Mouse (Mus musculus) heart, embryonic 12.5 days (tissue): Measurements from ENCODE around the gene Fry. TPM values are rescaled to one million over a fixed set of nuclear protein-coding genes. Genes with fewer than 3 reads are reported as not detected.

Experiments
- ATAC-seq: fragments of 200-750 bp; cut with Nextera tagmentation; 2 replicates; pipeline ENCODE4 v1.8.0; 2017; ENCODE audit warnings: moderate TSS enrichment, moderate library complexity; ENCODE audit not compliant: insufficient number of reproducible peaks, low FRiP score
- H3K27ac ChIP-seq: fragments of 300-500 bp; sonication (generic); 2 replicates; pipeline ENCODE4 v1.5.1; 2016; ENCODE audit warnings: mild to moderate bottlenecking, moderate library complexity; ENCODE audit not compliant: poor library complexity, severe bottlenecking
- H3K27me3 ChIP-seq: fragments of 300-500 bp; sonication (generic); replicated peaks from 2 replicates; pipeline ENCODE4 v1.6.1; 2016; ENCODE audit warnings: mild to moderate bottlenecking, moderate library complexity
- H3K36me3 ChIP-seq: fragments of 300-500 bp; sonication (generic); 2 replicates; pipeline ENCODE4 v1.6.1; 2016; ENCODE audit warnings: mild to moderate bottlenecking, moderate library complexity
- H3K4me1 ChIP-seq: fragments of 300-500 bp; sonication (generic); replicated peaks from 2 replicates; pipeline ENCODE4 v1.6.1; 2016; ENCODE audit warnings: mild to moderate bottlenecking
- H3K4me2 ChIP-seq: fragments of 300-500 bp; sonication (generic); 2 replicates; pipeline ENCODE4 v1.6.1; 2016; ENCODE audit warnings: mild to moderate bottlenecking, moderate library complexity
- H3K4me3 ChIP-seq: fragments of 300-500 bp; sonication (generic); 2 replicates; pipeline ENCODE4 v1.5.1; 2016; ENCODE audit warnings: mild to moderate bottlenecking
- H3K9ac ChIP-seq: fragments of 300-500 bp; sonication (generic); 2 replicates; pipeline ENCODE4 v1.6.1; 2016; ENCODE audit warnings: mild to moderate bottlenecking, moderate library complexity
- H3K9me3 ChIP-seq: fragments of 300-500 bp; sonication (generic); replicated peaks from 2 replicates; pipeline ENCODE4 v1.6.1; 2016; ENCODE audit warnings: mild to moderate bottlenecking, moderate library complexity
- WGBS: fragments of 180-500 bp; shearing (Covaris S2); methylation state at CpG from one replicate; pipeline ENCODE4 v1.1.7; 2016; 5-methylcytosine and 5-hydroxymethylcytosine counted together
- polyA plus RNA-seq: library from polyadenylated mRNA; unstranded; fragments of >200 nt; fragmentation: Nextera tagmentation; extraction: Ambion mirVana; gene quantifications from 2 replicates; pipeline ENCODE4 v1.2.1, GENCODE M21; 2016

Fry gene
- polyA plus RNA-seq, 1 experiment from 2014 or later: 30.6 TPM

GRCm38 (mm10) chr5:150332810-150333209, 214.4 kb downstream of the Fry start:
- Histone ChIP-seq H3K4me3 (no peak overlapping the region), H3K9me3 (peaks cover 4% of the 10 kb centered on the region; the same call in 1 of the 2 replicates), H3K4me1 (peaks cover 30% of the 10 kb centered on the region), H3K9ac (peak overlapping the region; percentile 24; the same call in 1 of the 2 replicates), H3K27ac (peak overlapping the region; percentile 71), H3K36me3 (peaks cover 26% of the 10 kb centered on the region), H3K4me2 (peak overlapping the region; percentile 41; the same call in 1 of the 2 replicates), H3K27me3 (no peaks in the 10 kb centered on the region)
- no peak for ATAC-seq
- whole genome bisulfite sequencing: 51% methylated on average over 5 of the region's 5 CpGs

DNA sequence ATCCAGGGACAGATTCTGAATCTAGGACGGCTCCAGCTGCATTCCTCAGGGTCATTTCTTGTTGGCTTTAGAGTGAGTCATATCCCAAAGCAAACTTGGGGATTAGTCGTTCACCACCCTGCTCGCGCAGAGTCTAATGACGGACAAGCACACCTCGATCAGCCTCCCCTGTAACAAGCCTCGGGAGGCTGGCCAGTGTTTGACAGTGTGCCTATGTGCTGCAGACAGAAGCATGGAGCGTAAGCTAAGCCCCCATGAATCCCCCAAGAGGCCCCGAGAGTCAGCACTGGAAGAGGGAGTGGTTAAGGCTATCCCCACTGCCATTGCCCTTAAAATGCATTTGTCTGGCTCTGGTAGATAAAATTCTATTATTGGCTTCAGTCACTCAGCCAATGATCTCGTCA, 214.9 kb downstream of the Fry start:
- H3K36me3 ChIP-seq: peaks cover 23% of the 10 kb centered on the region
- no peaks in the 10 kb centered on the region for H3K27me3 ChIP-seq
- H3K9me3 ChIP-seq: peaks cover 4% of the 10 kb centered on the region; the same call in 1 of the 2 replicates
- H3K9ac ChIP-seq: peak overlapping the region; percentile 24; the same call in 1 of the 2 replicates
- H3K27ac ChIP-seq: peak overlapping the region; percentile 71
- H3K4me3 ChIP-seq: no peak overlapping the region
- peaks cover 27% of the 10 kb centered on the region for H3K4me1 ChIP-seq
- peak; percentile 3; the same call in 1 of the 2 replicates for ATAC-seq
- peak overlapping the region; percentile 41 for H3K4me2 ChIP-seq
- WGBS: 32% methylated on average over 10 of the region's 10 CpGs

GRCm38 (mm10) chr5:150336451-150336850, 218.0 kb downstream of the Fry start:
- 75% methylated on average over 10 of the region's 10 CpGs for WGBS
- H3K36me3 ChIP-seq: peaks cover 35% of the 10 kb centered on the region
- peaks cover 8% of the 10 kb centered on the region; the same call in 1 of the 2 replicates for H3K9me3 ChIP-seq
- H3K9ac ChIP-seq: no peak overlapping the region
- H3K27ac ChIP-seq: no peak overlapping the region
- no peaks in the 10 kb centered on the region for H3K27me3 ChIP-seq
- no peak overlapping the region for H3K4me2 ChIP-seq
- H3K4me3 ChIP-seq: no peak overlapping the region
- peaks cover 30% of the 10 kb centered on the region for H3K4me1 ChIP-seq
- ATAC-seq: no peak

DNA sequence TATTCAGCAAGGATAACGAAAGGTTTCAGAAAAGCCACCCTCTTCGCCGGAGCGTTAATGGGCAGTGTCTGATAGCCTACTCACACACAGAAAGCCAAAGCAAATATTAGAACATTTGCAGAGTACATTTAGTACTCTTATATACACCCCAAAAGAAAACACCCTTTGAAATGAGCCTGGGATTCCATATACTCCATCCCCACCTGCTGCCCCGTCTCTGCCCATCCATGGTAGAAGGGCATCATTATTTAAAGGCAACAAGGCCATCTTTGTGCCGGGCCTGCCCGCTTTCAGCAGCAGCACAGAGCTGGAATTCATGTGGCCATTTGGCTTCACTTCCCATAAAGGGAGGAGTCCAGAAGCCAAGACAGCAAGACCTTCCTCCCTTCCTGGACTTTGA, 219.3 kb downstream of the Fry start:
- H3K27ac ChIP-seq: no peak overlapping the region
- ATAC-seq: no peak
- WGBS: 90% methylated on average over 7 of the region's 7 CpGs
- H3K4me3 ChIP-seq: no peak overlapping the region
- no peaks in the 10 kb centered on the region for H3K27me3 ChIP-seq
- H3K4me1 ChIP-seq: peaks cover 21% of the 10 kb centered on the region
- H3K4me2 ChIP-seq: no peak overlapping the region
- no peak overlapping the region for H3K9ac ChIP-seq
- peaks cover 45% of the 10 kb centered on the region for H3K36me3 ChIP-seq
- H3K9me3 ChIP-seq: peaks cover 8% of the 10 kb centered on the region; the same call in 1 of the 2 replicates

GRCm38 (mm10) chr5:150340944-150341343, 222.5 kb downstream of the Fry start:
- ATAC-seq: no peak
- peaks cover 8% of the 10 kb centered on the region; the same call in 1 of the 2 replicates for H3K9me3 ChIP-seq
- peaks cover 24% of the 10 kb centered on the region for H3K4me1 ChIP-seq
- no peak overlapping the region for H3K9ac ChIP-seq
- H3K4me3 ChIP-seq: no peak overlapping the region
- no peak overlapping the region for H3K4me2 ChIP-seq
- H3K27ac ChIP-seq: peak overlapping the region; percentile 27; the same call in 1 of the 2 replicates
- H3K27me3 ChIP-seq: no peaks in the 10 kb centered on the region
- 60% methylated on average over 5 of the region's 5 CpGs for WGBS
- H3K36me3 ChIP-seq: peaks cover 44% of the 10 kb centered on the region

- Histone ChIP-seq H3K9me3 (peaks cover 7% of the 10 kb centered on the region; the same call in 1 of the 2 replicates), H3K4me1 (peaks cover 31% of the 10 kb centered on the region), H3K27me3 (no peaks in the 10 kb centered on the region), H3K36me3 (peaks cover 43% of the 10 kb centered on the region), H3K4me2 (no peak overlapping the region), H3K27ac (no peak overlapping the region), H3K4me3 (no peak overlapping the region), H3K9ac (no peak overlapping the region)
- ATAC-seq: no peak
- WGBS: 87% methylated on average over 3 of the region's 3 CpGs
These were observed 223.7 kb downstream of the Fry start for GRCm38 (mm10) chr5:150342139-150342538.

DNA sequence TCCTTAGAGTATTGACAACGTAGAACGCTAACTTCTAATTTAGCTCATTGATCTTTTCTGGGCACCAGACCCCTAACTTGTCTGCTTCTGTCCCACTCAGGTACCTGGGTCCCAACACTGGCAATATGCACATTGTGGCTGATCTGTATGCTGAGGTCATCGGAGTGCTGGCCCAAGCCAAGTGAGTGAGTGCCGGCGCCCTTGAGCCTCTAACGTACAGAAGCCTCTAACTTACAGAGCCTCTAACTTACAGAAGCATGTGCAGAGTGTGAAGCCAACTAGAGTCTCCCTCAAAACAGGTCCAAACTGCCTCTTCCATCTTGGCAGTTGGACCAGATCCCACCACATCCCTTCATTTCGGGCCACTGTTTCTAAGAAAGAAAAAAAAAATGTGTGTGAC, 227.5 kb downstream of the Fry start:
- 0 out of 2 replicates have a peak, but pooled peaks have one; percentile 20 for ATAC-seq
- no peaks in the 10 kb centered on the region for H3K27me3 ChIP-seq
- H3K4me2 ChIP-seq: no peak overlapping the region
- H3K36me3 ChIP-seq: peaks cover 47% of the 10 kb centered on the region
- H3K9ac ChIP-seq: no peak overlapping the region
- H3K9me3 ChIP-seq: peaks cover 12% of the 10 kb centered on the region
- peaks cover 23% of the 10 kb centered on the region for H3K4me1 ChIP-seq
- WGBS: 74% methylated on average over 7 of the region's 7 CpGs
- H3K4me3 ChIP-seq: no peak overlapping the region
- peak overlapping the region; percentile 86 for H3K27ac ChIP-seq

DNA sequence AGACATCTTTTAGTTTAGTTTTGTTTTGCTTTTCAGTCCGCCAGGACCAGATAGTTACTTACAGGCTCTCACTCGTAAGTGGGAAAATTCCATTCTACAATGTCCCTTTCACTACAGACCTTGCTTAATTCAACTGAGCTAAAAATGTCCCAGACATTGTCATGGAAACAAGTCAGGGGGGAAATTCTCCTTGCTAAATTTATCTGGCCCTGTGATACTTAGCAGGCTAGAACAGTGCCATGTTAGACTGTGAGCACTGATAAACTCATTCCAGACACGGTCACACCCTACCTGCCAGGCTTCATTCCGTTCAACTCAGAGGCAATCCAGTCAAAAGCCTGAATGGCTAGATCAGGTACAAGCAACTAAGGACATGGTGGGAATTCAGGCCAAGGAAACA, 227.9 kb downstream of the Fry start:
- H3K4me2 ChIP-seq: no peak overlapping the region
- no peak overlapping the region for H3K4me3 ChIP-seq
- no peaks in the 10 kb centered on the region for H3K27me3 ChIP-seq
- H3K4me1 ChIP-seq: peaks cover 23% of the 10 kb centered on the region
- peaks cover 12% of the 10 kb centered on the region for H3K9me3 ChIP-seq
- H3K36me3 ChIP-seq: peaks cover 46% of the 10 kb centered on the region
- ATAC-seq: peak; percentile 69
- H3K27ac ChIP-seq: peak overlapping the region; percentile 86
- no peak overlapping the region for H3K9ac ChIP-seq
- 21% methylated on average over 4 of the region's 4 CpGs for WGBS

GRCm38 (mm10) chr5:150347845-150348244, 229.4 kb downstream of the Fry start:
- 94% methylated on average over 2 of the region's 2 CpGs for WGBS

DNA sequence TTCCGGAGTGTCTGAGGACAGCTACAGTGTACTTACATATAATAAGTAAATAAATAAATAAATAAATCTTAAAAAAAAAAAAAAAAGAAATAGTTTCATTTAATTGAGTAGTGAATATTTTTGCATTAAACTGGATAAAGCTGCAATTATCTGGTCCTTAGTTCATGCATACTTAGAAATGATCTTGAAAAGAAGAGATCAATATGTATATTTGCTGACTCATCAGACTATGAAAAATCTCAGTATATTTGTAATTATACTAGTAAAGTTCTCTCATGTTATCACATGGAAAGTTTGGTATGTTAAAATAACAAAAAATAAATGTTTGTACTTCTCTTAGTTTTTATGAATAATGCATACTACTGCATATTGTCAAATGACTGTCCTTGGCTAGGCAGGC, 229.9 kb downstream of the Fry start:
- 94% methylated on average over 1 of the region's 1 CpGs for WGBS
- no peak overlapping the region for H3K4me3 ChIP-seq
- no peak for ATAC-seq

More at GRCm38 (mm10) chr5:150347845-150348244, 229.4 kb downstream of the Fry start:
- ATAC-seq: no peak
- Histone ChIP-seq H3K27ac (no peak overlapping the region), H3K36me3 (peaks cover 37% of the 10 kb centered on the region), H3K9ac (no peak overlapping the region), H3K4me1 (peaks cover 23% of the 10 kb centered on the region), H3K27me3 (no peaks in the 10 kb centered on the region), H3K9me3 (peaks cover 12% of the 10 kb centered on the region), H3K4me3 (no peak overlapping the region), H3K4me2 (no peak overlapping the region)

DNA sequence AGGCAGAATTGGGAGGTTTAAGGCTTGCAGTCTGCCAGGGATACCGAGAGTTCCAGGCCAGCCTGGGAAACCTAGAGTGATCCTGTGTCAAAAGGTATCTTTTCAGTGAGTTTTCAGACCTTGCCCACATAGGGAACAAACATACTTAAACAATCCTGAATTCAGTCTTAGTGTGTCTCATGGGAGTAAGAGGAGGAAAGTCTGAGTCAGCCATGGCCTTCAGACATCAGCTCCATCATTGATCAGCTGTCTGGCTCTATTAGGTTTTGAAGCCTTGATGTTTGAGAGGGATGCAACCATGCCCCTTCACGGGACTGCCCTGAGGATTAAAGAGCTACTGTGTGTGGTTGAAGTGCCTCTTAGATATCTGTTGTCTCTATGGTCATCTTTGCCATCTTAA, 232.7 kb downstream of the Fry start:
- Histone ChIP-seq H3K36me3 (peaks cover 59% of the 10 kb centered on the region), H3K27me3 (no peaks in the 10 kb centered on the region), H3K27ac (no peak overlapping the region), H3K4me1 (peaks cover 6% of the 10 kb centered on the region; the same call in 1 of the 2 replicates), H3K9me3 (peaks cover 12% of the 10 kb centered on the region), H3K4me2 (no peak overlapping the region), H3K4me3 (no peak overlapping the region), H3K9ac (no peak overlapping the region)
- 68% methylated on average over 2 of the region's 2 CpGs for WGBS
- ATAC-seq: no peak

More for the DNA sequence above, 229.9 kb downstream of the Fry start:
- H3K4me1 ChIP-seq: peaks cover 23% of the 10 kb centered on the region
- no peak overlapping the region for H3K9ac ChIP-seq
- H3K4me2 ChIP-seq: no peak overlapping the region
- H3K27me3 ChIP-seq: no peaks in the 10 kb centered on the region
- peaks cover 38% of the 10 kb centered on the region for H3K36me3 ChIP-seq
- no peak overlapping the region for H3K27ac ChIP-seq
- H3K9me3 ChIP-seq: peaks cover 12% of the 10 kb centered on the region

DNA sequence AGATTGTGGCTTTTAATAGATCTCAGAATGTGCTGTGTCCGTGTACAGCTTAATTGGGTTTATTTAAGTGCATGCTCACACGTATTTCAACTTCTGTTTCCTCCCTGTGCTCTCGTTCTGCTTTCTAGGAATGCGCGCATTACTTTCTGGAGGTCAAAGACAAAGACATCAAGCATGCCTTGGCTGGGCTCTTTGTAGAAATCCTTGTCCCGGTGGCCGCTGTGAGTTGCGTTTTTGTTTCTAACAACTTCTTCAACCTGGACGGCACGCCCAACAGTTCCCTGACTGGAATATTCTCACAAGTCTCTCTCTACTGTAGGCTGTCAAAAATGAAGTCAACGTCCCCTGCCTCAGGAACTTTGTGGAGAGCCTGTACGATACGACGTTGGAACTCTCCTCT, 240.2 kb downstream of the Fry start:
- 81% methylated on average over 14 of the region's 14 CpGs for WGBS
- Histone ChIP-seq H3K9ac (no peak overlapping the region), H3K4me3 (no peak overlapping the region), H3K27ac (no peak overlapping the region), H3K4me2 (no peak overlapping the region), H3K27me3 (no peaks in the 10 kb centered on the region), H3K36me3 (peaks cover 90% of the 10 kb centered on the region), H3K9me3 (no peaks in the 10 kb centered on the region), H3K4me1 (no peaks in the 10 kb centered on the region)
- no peak for ATAC-seq
